Comparison of ENCODE assay signal across 19 mouse cellular contexts in genomic region chr3:33616871-33617270, GRCm38 (mm10).
"Had no signal": no experiment of that assay in that cellular context is flagged by ENCODE, and none has a peak within 500 bp of the region (broad histone marks: within the 10 kb centered on the region; RNA-seq: fewer than 3 reads in every experiment).

No protein-coding gene starts in this region.

- H3K4me3 ChIP-seq: midbrain, embryonic 10.5 days; midbrain, embryonic 12.5 days; myocyte; neural tube, embryonic 13.5 days; neural tube, embryonic 15.5 days; stomach, embryonic 15.5 days had no signal

- H3K27me3 ChIP-seq: midbrain, embryonic 12.5 days; neural tube, embryonic 13.5 days; neural tube, embryonic 15.5 days; stomach, embryonic 15.5 days had no signal

- ATAC-seq: midbrain, embryonic 16.5 days had no signal

- H3K4me1 ChIP-seq: midbrain, embryonic 10.5 days; midbrain, embryonic 12.5 days; neural tube, embryonic 13.5 days; neural tube, embryonic 15.5 days; stomach, embryonic 15.5 days had no signal

- H3K4me2 ChIP-seq: lung, embryonic 14.5 days; midbrain, embryonic 12.5 days; neural tube, embryonic 13.5 days; neural tube, embryonic 15.5 days; stomach, embryonic 15.5 days had no signal

- H3K27ac ChIP-seq: midbrain, embryonic 10.5 days; midbrain, embryonic 12.5 days; neural tube, embryonic 13.5 days; neural tube, embryonic 15.5 days; stomach, embryonic 15.5 days; stomach, postnatal 0 days had no signal

- DNase-seq: lung, adult 18-20 months; lung, embryonic 14.5 days; lung, postnatal 10 days; lung, postnatal 4 days; midbrain, embryonic 14.5 days; retina, postnatal 1 day; right cerebral cortex, adult 18-20 months; right cerebral cortex, postnatal 14 days; thymus, adult 2 months; thymus, postnatal 25 days; thymus, postnatal 4 days had no signal

- H3K9ac ChIP-seq: lung, embryonic 14.5 days; midbrain, embryonic 12.5 days; neural tube, embryonic 13.5 days; neural tube, embryonic 15.5 days; stomach, embryonic 15.5 days had no signal

- H3K36me3 ChIP-seq: midbrain, embryonic 10.5 days; midbrain, embryonic 12.5 days; neural tube, embryonic 13.5 days; neural tube, embryonic 15.5 days; stomach, embryonic 15.5 days had no signal

- H3K9me3 ChIP-seq: midbrain, embryonic 10.5 days; midbrain, embryonic 12.5 days; neural tube, embryonic 13.5 days; neural tube, embryonic 15.5 days; stomach, embryonic 15.5 days had no signal
